Mouse (Mus musculus) ZHBTc4 (cell line): ENCODE results near the gene Xpo5.

Experiments
- DNase-seq: peaks from one replicate; pipeline ENCODE4 v3.0.0-alpha.2; 2011; ENCODE audit warnings: low read depth, low spot score

Gene Xpo5

DNA sequence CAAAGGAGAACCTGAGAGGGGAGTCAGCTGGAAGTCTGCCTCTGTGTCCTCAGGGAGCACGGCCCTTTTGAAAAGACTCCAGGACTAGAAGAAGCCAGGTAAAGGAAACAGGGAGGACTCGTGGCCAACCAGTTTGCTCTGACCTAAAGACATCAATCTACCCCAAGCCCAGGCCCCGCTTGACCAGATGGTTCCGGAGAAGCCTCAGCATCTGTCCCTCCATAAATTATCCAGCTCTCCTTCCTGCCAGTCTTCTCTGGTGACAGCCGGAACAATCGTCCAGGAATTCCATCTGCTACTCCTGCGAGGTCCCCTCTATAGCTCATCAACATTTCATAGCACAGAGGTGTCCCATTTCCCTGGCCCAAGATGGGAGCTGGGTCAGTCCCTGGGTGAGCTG lies 82.1 kb downstream of the Xpo5 start:
- no peak for DNase-seq

DNA sequence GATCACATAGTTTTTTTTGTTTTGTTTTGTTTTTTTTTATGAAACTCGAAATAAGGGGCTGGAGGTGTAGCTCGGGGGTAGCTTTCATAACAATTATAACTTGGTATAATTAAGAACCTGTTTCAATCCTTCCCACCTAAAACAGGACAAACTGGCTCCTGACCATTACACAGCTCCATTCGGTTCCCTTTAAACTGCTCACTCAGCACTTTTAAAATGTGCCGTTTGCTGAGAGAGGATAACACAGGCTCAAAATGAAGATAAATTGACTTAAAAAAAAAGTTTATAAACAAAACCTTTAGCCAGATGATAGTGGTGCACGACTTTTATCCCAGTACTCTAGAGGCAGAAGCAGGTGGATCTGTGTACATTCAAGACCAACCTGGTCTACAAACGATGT lies 82.8 kb downstream of the Xpo5 start:
- no peak for DNase-seq

DNA sequence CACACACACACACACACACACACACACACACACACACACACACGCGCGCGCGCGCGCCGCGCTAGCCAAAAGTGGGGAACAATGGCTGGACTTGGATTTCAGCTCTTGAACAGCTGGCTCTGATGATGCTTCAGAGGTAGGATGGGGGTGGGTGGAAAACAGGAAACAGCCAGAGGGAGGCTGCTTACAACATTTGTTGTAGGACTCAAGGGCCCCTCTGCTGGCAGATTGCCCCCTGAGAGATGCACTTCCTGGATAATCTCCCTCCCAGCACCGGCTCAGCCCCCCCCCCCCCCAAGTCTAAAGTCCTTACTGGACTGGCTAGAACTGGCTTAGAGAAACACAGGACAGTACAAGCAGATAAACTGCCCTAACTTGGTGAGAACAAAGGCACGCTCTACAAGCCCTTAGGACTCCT lies 85.1 kb downstream of the Xpo5 start:
- DNase-seq = peak; percentile 63
